Mouse (Mus musculus) neural tube, embryonic 14.5 days (tissue): Measurements from ENCODE around the gene Zfp39. TPM values are rescaled to one million over a fixed set of nuclear protein-coding genes. Genes with fewer than 3 reads are reported as not detected.

Source experiments
- polyA plus RNA-seq: library from polyadenylated mRNA; unstranded; fragments of >200 nt; fragmentation: Nextera tagmentation; extraction: Ambion mirVana; gene quantifications from 2 replicates; pipeline ENCODE4 v1.2.1, GENCODE M21; 2014

The Zfp39 gene
- polyA plus RNA-seq, 1 experiment from 2014 or later, result 10.2 TPM

Other genes with a start within 250 kb of the Zfp39 start
- gene Olfr322, start 245.4 kb downstream of the Zfp39 start, polyA plus RNA-seq, result not detected in 2 replicates
- gene Olfr320, start 223.1 kb downstream of the Zfp39 start, polyA plus RNA-seq, result not detected in 2 replicates
- not detected in 2 replicates for gene Olfr319, start 205.1 kb downstream of the Zfp39 start, polyA plus RNA-seq
- gene Olfr318, start 180.2 kb downstream of the Zfp39 start, polyA plus RNA-seq, result not detected in 2 replicates
- gene Olfr317, start 165.0 kb downstream of the Zfp39 start, polyA plus RNA-seq, result 0.48 and 0.63 TPM in 2 replicates
- gene Olfr316, start 151.5 kb downstream of the Zfp39 start, polyA plus RNA-seq, result not detected in 2 replicates
- not detected in 2 replicates for gene Olfr315, start 131.0 kb downstream of the Zfp39 start, polyA plus RNA-seq
- gene Olfr314, start 121.3 kb downstream of the Zfp39 start, polyA plus RNA-seq, result not detected in 2 replicates
- gene Fam183b, start 102.3 kb downstream of the Zfp39 start, polyA plus RNA-seq, result 6.9 and 13.2 TPM in 2 replicates
- not detected in 2 replicates for gene Olfr313, start 89.2 kb downstream of the Zfp39 start, polyA plus RNA-seq
- gene Olfr312, start 75.0 kb downstream of the Zfp39 start, polyA plus RNA-seq, result not detected in 2 replicates
- not detected in 2 replicates for gene Olfr311, start 65.0 kb downstream of the Zfp39 start, polyA plus RNA-seq
- 28.5 and 30.4 TPM in 2 replicates for gene Gm12258, start 57.1 kb downstream of the Zfp39 start, polyA plus RNA-seq
- 12.3 and 14.8 TPM in 2 replicates for gene 2810021J22Rik, start 37.0 kb downstream of the Zfp39 start, polyA plus RNA-seq
- not detected in 2 replicates for gene Btnl10, start 13.7 kb upstream of the Zfp39 start, polyA plus RNA-seq
- gene Rnf187, start 34.7 kb upstream of the Zfp39 start, polyA plus RNA-seq, result 661 and 689 TPM in 2 replicates
- gene Hist3h2ba, start 44.7 kb upstream of the Zfp39 start, polyA plus RNA-seq, result 115 and 117 TPM in 2 replicates
- gene Hist3h2a, start 50.5 kb upstream of the Zfp39 start, polyA plus RNA-seq, result 80.7 and 98.2 TPM in 2 replicates
- gene Trim17, start 50.5 kb upstream of the Zfp39 start, polyA plus RNA-seq, result 0.80 and 1.5 TPM in 2 replicates
- gene Trim11, start 73.9 kb upstream of the Zfp39 start, polyA plus RNA-seq, result 20.4 TPM in 2 replicates
- 0.45 and 0.74 TPM in 2 replicates for gene Obscn, start 232.2 kb upstream of the Zfp39 start, polyA plus RNA-seq